Mouse (Mus musculus) CD4-positive helper T cell, adult 2 months (primary cell): Measurements from ENCODE around the gene Hist1h2ag.
A peak's percentile ranks its signal among the peaks of the same experiment; 100 is the strongest.
"Not testable (repeated sequence)": the region's sequence is repeated elsewhere in the genome, so short reads cannot be mapped to it uniquely, and the experiment has no call there.

Source experiments
- DNase-seq: peaks from one replicate; pipeline ENCODE4 v3.0.0-alpha.2; 2012; ENCODE audit warnings: low read depth, missing footprints, low spot score

Gene Hist1h2ag

GRCm38 (mm10) chr13:22042568-22043502 lies at the start of gene Hist1h2ag, which contains the start of gene Hist1h2bj:
Gene Hist1h2ag, minus strand, starts transcription at chr13:22042944.
Gene Hist1h2bj, plus strand, starts transcription at chr13:22043214.
- DNase-seq: peak; percentile 96

DNA sequence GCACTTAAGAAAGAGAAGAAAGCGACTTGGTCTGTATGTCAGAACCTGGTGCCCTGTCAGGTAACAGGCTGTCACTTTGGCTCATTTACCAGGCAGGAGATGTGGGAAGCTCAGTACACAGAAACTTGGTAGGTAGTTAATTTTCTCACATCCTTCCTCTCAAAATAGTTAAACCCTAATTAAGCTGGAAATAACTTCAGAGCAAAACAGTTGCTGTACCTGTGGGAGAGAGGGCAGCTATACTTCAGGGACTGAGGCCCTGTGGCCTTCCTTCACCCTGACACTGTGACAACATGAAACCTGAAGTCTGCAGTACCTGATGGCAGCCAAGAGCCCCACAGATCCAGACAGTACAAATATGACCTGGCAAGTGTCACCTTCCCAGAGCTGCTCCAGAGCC lies 41.4 kb upstream of the Hist1h2ag start, which contains the start of gene Vmn1r188:
Vmn1r188 (plus strand) TSS at position 301 of the 400 bp plus-strand sequence.
- not testable (repeated sequence) for DNase-seq

- no peak for DNase-seq
Measured at GRCm38 (mm10) chr13:22063468-22063867, 20.7 kb upstream of the Hist1h2ag start.

GRCm38 (mm10) chr13:22061422-22061821 lies 18.7 kb upstream of the Hist1h2ag start:
- no peak for DNase-seq

- DNase-seq: no peak
Measured at GRCm38 (mm10) chr13:22053754-22054153, 11.0 kb upstream of the Hist1h2ag start.

DNA sequence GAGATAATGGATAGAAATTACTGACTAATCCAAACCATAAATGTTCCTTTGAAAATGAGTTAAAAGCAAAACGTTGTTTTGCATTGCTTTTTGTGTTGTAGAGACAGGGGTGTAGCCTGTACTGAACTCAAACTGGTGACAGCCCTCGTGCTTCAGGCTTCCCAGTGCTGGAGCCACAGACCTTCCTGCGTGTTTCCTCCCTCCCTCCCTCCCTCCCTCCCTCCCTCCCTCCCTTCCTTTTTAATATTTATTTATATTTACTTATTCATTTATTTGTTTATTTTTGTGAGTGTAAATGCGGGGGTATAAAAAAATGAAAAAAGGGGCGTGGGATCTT lies 8.7 kb upstream of the Hist1h2ag start:
- no peak for DNase-seq

GRCm38 (mm10) chr13:22050591-22051522 lies 8.1 kb upstream of the Hist1h2ag start:
- peak; percentile 90 for DNase-seq

GRCm38 (mm10) chr13:22049737-22050440 lies 7.1 kb upstream of the Hist1h2ag start:
- DNase-seq: peak; percentile 79

DNA sequence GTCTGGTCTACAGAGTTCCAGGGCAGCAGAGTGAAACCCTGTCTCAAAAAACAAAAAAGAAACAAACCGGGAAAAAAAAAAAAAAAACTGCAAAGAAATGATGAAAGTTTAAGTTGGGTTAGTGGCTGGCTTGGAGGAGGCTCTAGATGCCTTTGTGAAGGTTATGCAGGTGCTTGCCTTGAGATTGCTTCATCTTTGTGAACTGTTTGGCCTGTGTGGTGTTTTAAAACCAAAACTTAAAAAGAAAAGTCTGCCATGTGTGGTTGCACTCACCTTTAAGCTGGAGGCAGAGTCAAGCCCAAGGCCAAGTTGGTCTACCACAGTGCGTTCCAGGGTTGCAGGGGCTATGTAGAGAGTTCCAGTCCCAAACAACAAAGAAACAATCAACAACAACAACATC lies 6.3 kb upstream of the Hist1h2ag start:
- DNase-seq: no peak

DNA sequence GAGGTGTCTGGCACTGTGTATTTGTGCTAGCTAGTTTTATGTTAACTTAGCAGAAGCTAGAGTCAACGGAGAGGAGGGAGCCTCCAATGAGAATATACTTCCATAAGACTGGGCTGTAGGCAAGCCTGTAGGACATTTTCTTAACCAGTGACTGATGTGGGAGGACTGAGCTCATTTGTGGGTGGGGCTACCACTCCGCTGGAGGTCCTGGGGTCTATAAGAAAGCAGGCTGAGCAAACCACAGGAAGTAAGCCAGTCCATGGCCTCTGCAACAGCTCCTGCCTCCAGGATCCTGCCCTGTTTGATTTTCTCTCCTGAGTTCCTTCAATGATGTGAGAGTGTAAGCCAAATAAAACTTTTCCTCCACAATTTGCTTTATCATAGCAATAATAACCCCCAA lies 2.6 kb upstream of the Hist1h2ag start:
- DNase-seq: no peak

- no peak for DNase-seq
Measured at GRCm38 (mm10) chr13:22044432-22045155, 1.9 kb upstream of the Hist1h2ag start.

- peak; percentile 72 for DNase-seq
Measured at GRCm38 (mm10) chr13:22043503-22044431, 1.0 kb upstream of the Hist1h2ag start.

GRCm38 (mm10) chr13:22041651-22042567 lies 835 bp downstream of the Hist1h2ag start:
- peak; percentile 36 for DNase-seq

- DNase-seq: peak; percentile 92
Measured at GRCm38 (mm10) chr13:22041142-22041536, 1.6 kb downstream of the Hist1h2ag start, which contains the start of gene Hist1h4i. Gene Hist1h4i, minus strand, starts transcription at chr13:22041362.

GRCm38 (mm10) chr13:22040464-22041141 lies 2.1 kb downstream of the Hist1h2ag start:
- peak; percentile 65 for DNase-seq

GRCm38 (mm10) chr13:22039951-22040463 lies 2.7 kb downstream of the Hist1h2ag start:
- no peak for DNase-seq

DNA sequence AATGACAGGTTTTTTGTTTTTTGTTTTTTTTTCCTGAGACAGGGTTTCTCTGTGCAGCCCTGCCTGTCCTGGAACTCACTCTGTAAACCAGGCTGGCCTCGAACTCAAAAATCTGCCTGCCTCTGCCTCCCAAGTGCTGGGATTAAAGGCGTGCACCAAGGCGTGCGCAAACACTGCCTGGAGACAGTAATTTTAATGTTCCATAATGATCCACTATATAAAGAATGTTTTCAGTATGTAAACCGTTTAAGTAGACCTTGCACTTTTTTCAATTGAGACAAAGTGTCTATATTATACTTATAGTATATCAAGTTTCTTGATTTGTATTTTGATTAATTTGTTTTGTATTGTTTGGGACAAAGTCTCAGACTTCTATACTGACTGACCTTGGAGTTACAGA lies 3.4 kb downstream of the Hist1h2ag start:
- DNase-seq: no peak

DNA sequence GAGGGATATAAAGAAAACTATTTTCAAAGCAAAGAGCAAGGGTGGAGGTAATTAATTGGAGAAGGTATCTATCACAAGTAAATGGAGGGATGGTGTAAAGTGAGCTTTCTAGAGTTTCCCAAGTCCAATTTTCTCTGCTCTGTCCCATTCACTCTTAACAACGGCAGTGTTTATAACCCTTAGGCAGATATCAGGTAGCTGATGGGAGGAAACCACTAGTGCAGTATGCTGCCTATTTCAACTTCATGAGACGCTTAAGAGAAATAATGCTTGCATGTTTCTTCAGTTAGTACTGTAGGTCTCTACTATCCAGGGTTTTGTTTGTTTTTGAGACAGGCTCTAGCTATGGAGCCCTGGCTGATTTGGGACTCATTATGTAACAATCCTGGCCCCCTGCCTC lies 5.3 kb downstream of the Hist1h2ag start:
- DNase-seq: no peak
